Mouse (Mus musculus) olfactory bulb, adult 2 months (tissue): ENCODE data around the gene Disc1. TPM values are rescaled to one million over a fixed set of nuclear protein-coding genes. Genes with fewer than 3 reads are reported as not detected.

Experiments
- H3K27ac ChIP-seq: fragments of 200-500 bp; 2 replicates; pipeline ENCODE4 v1.5.1; 2012; ENCODE audit warnings: low read depth, low read length; ENCODE audit not compliant: insufficient read depth
- H3K4me1 ChIP-seq: fragments of 200-500 bp; 2 replicates; pipeline ENCODE4 v1.6.1; 2012; ENCODE audit warnings: low read length; ENCODE audit not compliant: control insufficient read depth, insufficient read depth
- H3K4me3 ChIP-seq: fragments of 200-500 bp; 2 replicates; pipeline ENCODE4 v1.5.1; 2012; ENCODE audit warnings: mild to moderate bottlenecking, low read depth, low read length, moderate library complexity; ENCODE audit not compliant: insufficient read depth
- CTCF ChIP-seq: fragments of 200-500 bp; IDR thresholded peaks from 2 replicates; pipeline ENCODE4 v1.5.1; 2012; ENCODE audit warnings: low read depth, mild to moderate bottlenecking, low read length, moderate library complexity; ENCODE audit not compliant: insufficient read depth
- POLR2A ChIP-seq: fragments of 200-500 bp; IDR thresholded peaks from 2 replicates; pipeline ENCODE4 v1.6.1; 2012; ENCODE audit warnings: mild to moderate bottlenecking, low read depth, low read length, moderate library complexity; ENCODE audit not compliant: insufficient read depth
- WGBS: fragments of 180-500 bp; shearing (Covaris S2); methylation state at CpG from one replicate; pipeline ENCODE4 v1.1.7; 2018; 5-methylcytosine and 5-hydroxymethylcytosine counted together
- polyA plus RNA-seq: library from polyadenylated mRNA; stranded (reverse); fragments of >200 nt; gene quantifications from 2 replicates; pipeline ENCODE4 v1.2.4, GENCODE M21; 2012; ENCODE audit warnings: low replicate concordance; ENCODE audit not compliant: missing spikeins, insufficient read depth, insufficient read length

The Disc1 gene
- polyA plus RNA-seq: not detected in 2 replicates

- peak within 1 kb of the TSS; percentile 26; the same call in 1 of the 2 replicates for H3K27ac ChIP-seq
- WGBS: 3% methylated on average over 65 of the region's 65 CpGs
Observed at GRCm38 (mm10) chr8:125053505-125054435, at the start of gene Disc1. Gene Disc1, plus strand, starts transcription at chr8:125054195.

GRCm38 (mm10) chr8:125012695-125013627 lies 41.0 kb upstream of the Disc1 start, which contains the start of gene Tsnax:
Gene Tsnax, plus strand, starts transcription at chr8:125012997.
- peak; percentile 74; the same call in 1 of the 2 replicates for TF ChIP-seq POLR2A
- no peak for TF ChIP-seq CTCF
- Histone ChIP-seq H3K4me3 (peak within 1 kb of the TSS; percentile 90), H3K4me1 (peaks cover 2% of the 10 kb centered on the region; the same call in 1 of the 2 replicates), H3K27ac (peak within 1 kb of the TSS; percentile 82)
- WGBS: 2% methylated on average over 73 of the region's 84 CpGs

More at GRCm38 (mm10) chr8:125053505-125054435, at the start of gene Disc1:
- no peak for TF ChIP-seq POLR2A
- no peak for TF ChIP-seq CTCF
- H3K4me1 ChIP-seq: peaks cover 14% of the 10 kb centered on the region
- peak within 1 kb of the TSS; percentile 51 for H3K4me3 ChIP-seq

- TF ChIP-seq CTCF (no peak), POLR2A (no peak)
- WGBS: 85% methylated on average over 8 of the region's 8 CpGs
- H3K27ac ChIP-seq: no peak overlapping the region
Observed at GRCm38 (mm10) chr8:125024085-125024484, 29.9 kb upstream of the Disc1 start.

GRCm38 (mm10) chr8:125027211-125027610 lies 26.8 kb upstream of the Disc1 start:
- H3K4me1 ChIP-seq: no peaks in the 10 kb centered on the region
- TF ChIP-seq POLR2A: no peak
- TF ChIP-seq CTCF: no peak
- no peak overlapping the region for H3K4me3 ChIP-seq
- H3K27ac ChIP-seq: no peak overlapping the region
- 16% methylated on average over 3 of the region's 3 CpGs for WGBS

More at GRCm38 (mm10) chr8:125024085-125024484, 29.9 kb upstream of the Disc1 start:
- Histone ChIP-seq H3K4me1 (no peaks in the 10 kb centered on the region), H3K4me3 (no peak overlapping the region)

- Histone ChIP-seq H3K4me1 (no peaks in the 10 kb centered on the region), H3K27ac (no peak overlapping the region), H3K4me3 (no peak overlapping the region)
- TF ChIP-seq POLR2A (no peak), CTCF (no peak)
- 93% methylated on average over 5 of the region's 5 CpGs for WGBS
Observed at GRCm38 (mm10) chr8:125028841-125029240, 25.2 kb upstream of the Disc1 start.

GRCm38 (mm10) chr8:125031276-125031675 lies 22.7 kb upstream of the Disc1 start:
- Histone ChIP-seq H3K4me1 (peaks cover 4% of the 10 kb centered on the region; the same call in 1 of the 2 replicates), H3K27ac (no peak overlapping the region), H3K4me3 (no peak overlapping the region)
- no peak for TF ChIP-seq POLR2A
- TF ChIP-seq CTCF: no peak
- WGBS: 86% methylated on average over 5 of the region's 5 CpGs

- no peak for TF ChIP-seq POLR2A
- peak; percentile 76; the same call in 1 of the 2 replicates for TF ChIP-seq CTCF
- Histone ChIP-seq H3K4me3 (no peak overlapping the region), H3K4me1 (peaks cover 4% of the 10 kb centered on the region; the same call in 1 of the 2 replicates), H3K27ac (no peak overlapping the region)
- 27% methylated on average over 8 of the region's 8 CpGs for WGBS
Observed at GRCm38 (mm10) chr8:125034669-125035068, 19.3 kb upstream of the Disc1 start.

- WGBS: 86% methylated on average over 7 of the region's 7 CpGs
- Histone ChIP-seq H3K27ac (no peak overlapping the region), H3K4me3 (no peak overlapping the region), H3K4me1 (peaks cover 4% of the 10 kb centered on the region; the same call in 1 of the 2 replicates)
- TF ChIP-seq CTCF (no peak), POLR2A (no peak)
Observed at GRCm38 (mm10) chr8:125037081-125037480, 16.9 kb upstream of the Disc1 start.

GRCm38 (mm10) chr8:125038731-125039130 lies 15.3 kb upstream of the Disc1 start:
- TF ChIP-seq CTCF (no peak), POLR2A (no peak)
- no peak overlapping the region for H3K4me3 ChIP-seq
- 88% methylated on average over 15 of the region's 15 CpGs for WGBS

More at GRCm38 (mm10) chr8:125038731-125039130, 15.3 kb upstream of the Disc1 start:
- no peak overlapping the region for H3K27ac ChIP-seq
- H3K4me1 ChIP-seq: peaks cover 4% of the 10 kb centered on the region; the same call in 1 of the 2 replicates
